Mouse (Mus musculus): ENCODE data around the gene Musk.

GRCm38 (mm10) chr4:58365321-58365720 lies 79.6 kb downstream of the Musk start:
- TF ChIP-seq CTCF (IDR thresholded peaks at IDR 0.05; ENCODE audit: borderline replicate concordance, insufficient read depth, low read length) (no peak), POLR2A (IDR thresholded peaks at IDR 0.05; ENCODE audit: low read depth, low read length) (no peak)
